Mouse (Mus musculus) hindbrain, embryonic 14.5 days (tissue): ENCODE measurements around the gene Nxpe3. TPM values are rescaled to one million over a fixed set of nuclear protein-coding genes. Genes with fewer than 3 reads are reported as not detected.

Experiments
- ATAC-seq: fragments of 200-750 bp; cut with Nextera tagmentation; 2 replicates; pipeline ENCODE4 v1.8.0; 2017; ENCODE audit warnings: moderate number of reproducible peaks, mild to moderate bottlenecking, moderate TSS enrichment, moderate library complexity; ENCODE audit not compliant: low FRiP score
- DNase-seq: peaks from one replicate; pipeline ENCODE4 v3.0.0-alpha.2; 2015; ENCODE audit warnings: low spot score
- H3K27ac ChIP-seq: fragments of 300-500 bp; sonication (generic); 2 replicates; pipeline ENCODE4 v1.5.1; 2014; ENCODE audit warnings: mild to moderate bottlenecking, moderate library complexity
- H3K27me3 ChIP-seq: fragments of 300-500 bp; sonication (generic); 2 replicates; pipeline ENCODE4 v1.6.1; 2014; ENCODE audit warnings: mild to moderate bottlenecking, low read length, mixed read lengths; ENCODE audit not compliant: control insufficient read depth, insufficient read depth
- H3K36me3 ChIP-seq: fragments of 300-500 bp; sonication (generic); replicated peaks from 2 replicates; pipeline ENCODE4 v1.6.1; 2014; ENCODE audit not compliant: control insufficient read depth, insufficient read depth
- H3K4me1 ChIP-seq: fragments of 300-500 bp; sonication (generic); replicated peaks from 2 replicates; pipeline ENCODE4 v1.6.1; 2014; ENCODE audit warnings: antibody characterized with exemption, low read length, mixed read lengths; ENCODE audit not compliant: control insufficient read depth, insufficient read depth
- H3K4me2 ChIP-seq: fragments of 300-500 bp; sonication (generic); replicated peaks from 2 replicates; pipeline ENCODE4 v1.6.1; 2014; ENCODE audit warnings: mild to moderate bottlenecking, moderate library complexity
- H3K4me3 ChIP-seq: fragments of 300-500 bp; sonication (generic); replicated peaks from 2 replicates; pipeline ENCODE4 v1.5.1; 2014; ENCODE audit warnings: mild to moderate bottlenecking, low read length
- H3K9ac ChIP-seq: fragments of 300-500 bp; sonication (generic); 2 replicates; pipeline ENCODE4 v1.6.1; 2014
- H3K9me3 ChIP-seq: fragments of 300-500 bp; sonication (generic); 2 replicates; pipeline ENCODE4 v1.6.1; 2016; ENCODE audit warnings: low read length; ENCODE audit not compliant: control insufficient read depth
- WGBS: fragments of 180-500 bp; shearing (Covaris S2); extraction: QIAGEN DNeasy Blood & Tissue Kit; methylation state at CpG from one replicate; pipeline ENCODE4 v1.1.7; 2014; 5-methylcytosine and 5-hydroxymethylcytosine counted together
- polyA plus RNA-seq: library from polyadenylated mRNA; unstranded; fragments of >200 nt; fragmentation: Nextera tagmentation; extraction: Ambion mirVana; gene quantifications from 2 replicates; pipeline ENCODE4 v1.2.1, GENCODE M21; 2014

Nxpe3 gene
- polyA plus RNA-seq, 1 experiment from 2014 or later, result 1.3 TPM

GRCm38 (mm10) chr16:55819186-55819861 lies 75.8 kb downstream of the Nxpe3 start:
- no peak overlapping the region for H3K27ac ChIP-seq
- H3K4me3 ChIP-seq, result no peak overlapping the region
- ATAC-seq (no peak), DNase-seq (no peak)
- H3K9ac ChIP-seq, result no peak overlapping the region
- 60% methylated on average over 15 of the region's 15 CpGs for WGBS
- peaks cover 5% of the 10 kb centered on the region; the same call in 1 of the 2 replicates for H3K27me3 ChIP-seq
- peaks cover 36% of the 10 kb centered on the region for H3K36me3 ChIP-seq
- H3K4me1 ChIP-seq, result 0 out of 2 replicates have a peak, but pooled peaks cover 9% of the 10 kb centered on the region
- peak overlapping the region; percentile 91 for H3K4me2 ChIP-seq
- 0 out of 2 replicates have a peak, but pooled peaks cover 8% of the 10 kb centered on the region for H3K9me3 ChIP-seq

- Histone ChIP-seq H3K9ac (no peak overlapping the region), H3K36me3 (peaks cover 49% of the 10 kb centered on the region), H3K4me2 (no peak overlapping the region), H3K9me3 (0 out of 2 replicates have a peak, but pooled peaks cover 8% of the 10 kb centered on the region), H3K4me3 (no peak overlapping the region), H3K27ac (no peak overlapping the region), H3K4me1 (0 out of 2 replicates have a peak, but pooled peaks cover 9% of the 10 kb centered on the region), H3K27me3 (peaks cover 5% of the 10 kb centered on the region; the same call in 1 of the 2 replicates)
- WGBS, result 95% methylated on average over 28 of the region's 28 CpGs
- no peak for DNase-seq
- ATAC-seq, result no peak
Observed at GRCm38 (mm10) chr16:55817717-55818515, 77.2 kb downstream of the Nxpe3 start.

GRCm38 (mm10) chr16:55816202-55816941 lies 78.7 kb downstream of the Nxpe3 start:
- 0 out of 2 replicates have a peak, but pooled peaks cover 9% of the 10 kb centered on the region for H3K4me1 ChIP-seq
- no peak for DNase-seq
- H3K9me3 ChIP-seq, result 0 out of 2 replicates have a peak, but pooled peaks cover 8% of the 10 kb centered on the region
- H3K36me3 ChIP-seq, result peaks cover 61% of the 10 kb centered on the region
- H3K4me2 ChIP-seq, result no peak overlapping the region
- 95% methylated on average over 13 of the region's 13 CpGs for WGBS
- no peak overlapping the region for H3K27ac ChIP-seq
- H3K4me3 ChIP-seq, result no peak overlapping the region
- 0 out of 2 replicates have a peak, but pooled peaks cover 5% of the 10 kb centered on the region for H3K27me3 ChIP-seq
- H3K9ac ChIP-seq, result no peak overlapping the region
- no peak for ATAC-seq

- DNase-seq, result no peak
- H3K9ac ChIP-seq, result no peak overlapping the region
- 0 out of 2 replicates have a peak, but pooled peaks cover 1% of the 10 kb centered on the region for H3K4me1 ChIP-seq
- ATAC-seq, result no peak
- peaks cover 61% of the 10 kb centered on the region for H3K36me3 ChIP-seq
- H3K27me3 ChIP-seq, result 0 out of 2 replicates have a peak, but pooled peaks cover 5% of the 10 kb centered on the region
- 86% methylated on average over 14 of the region's 14 CpGs for WGBS
- H3K27ac ChIP-seq, result no peak overlapping the region
- H3K4me3 ChIP-seq, result no peak overlapping the region
- H3K9me3 ChIP-seq, result 0 out of 2 replicates have a peak, but pooled peaks cover 8% of the 10 kb centered on the region
- no peak overlapping the region for H3K4me2 ChIP-seq
Observed at GRCm38 (mm10) chr16:55815466-55815865, 79.6 kb downstream of the Nxpe3 start.

GRCm38 (mm10) chr16:55814686-55815085 lies 80.4 kb downstream of the Nxpe3 start:
- H3K27ac ChIP-seq, result no peak overlapping the region
- H3K27me3 ChIP-seq, result no peaks in the 10 kb centered on the region
- H3K4me2 ChIP-seq, result no peak overlapping the region
- DNase-seq, result no peak
- peaks cover 61% of the 10 kb centered on the region for H3K36me3 ChIP-seq
- H3K9me3 ChIP-seq, result 0 out of 2 replicates have a peak, but pooled peaks cover 8% of the 10 kb centered on the region
- H3K4me3 ChIP-seq, result no peak overlapping the region
- ATAC-seq, result no peak
- H3K4me1 ChIP-seq, result no peaks in the 10 kb centered on the region
- H3K9ac ChIP-seq, result no peak overlapping the region
- 96% methylated on average over 6 of the region's 6 CpGs for WGBS

GRCm38 (mm10) chr16:55813916-55814315 lies 81.2 kb downstream of the Nxpe3 start:
- 0 out of 2 replicates have a peak, but pooled peaks cover 8% of the 10 kb centered on the region for H3K9me3 ChIP-seq
- no peaks in the 10 kb centered on the region for H3K27me3 ChIP-seq
- DNase-seq (no peak), ATAC-seq (no peak)
- H3K4me2 ChIP-seq, result no peak overlapping the region
- peaks cover 61% of the 10 kb centered on the region for H3K36me3 ChIP-seq
- H3K9ac ChIP-seq, result no peak overlapping the region
- H3K4me1 ChIP-seq, result no peaks in the 10 kb centered on the region
- H3K27ac ChIP-seq, result no peak overlapping the region
- H3K4me3 ChIP-seq, result no peak overlapping the region
- 85% methylated on average over 15 of the region's 15 CpGs for WGBS

- no peak overlapping the region for H3K27ac ChIP-seq
- 92% methylated on average over 6 of the region's 6 CpGs for WGBS
Observed at GRCm38 (mm10) chr16:55811792-55812191, 83.3 kb downstream of the Nxpe3 start.

GRCm38 (mm10) chr16:55809779-55810514 lies 85.1 kb downstream of the Nxpe3 start:
- no peaks in the 10 kb centered on the region for H3K27me3 ChIP-seq
- no peak overlapping the region for H3K4me2 ChIP-seq
- no peak overlapping the region for H3K4me3 ChIP-seq
- no peaks in the 10 kb centered on the region for H3K4me1 ChIP-seq
- H3K36me3 ChIP-seq, result peaks cover 32% of the 10 kb centered on the region
- no peaks in the 10 kb centered on the region for H3K9me3 ChIP-seq
- H3K9ac ChIP-seq, result no peak overlapping the region
- ATAC-seq (no peak), DNase-seq (no peak)
- H3K27ac ChIP-seq, result no peak overlapping the region
- WGBS, result 96% methylated on average over 9 of the region's 9 CpGs

More at GRCm38 (mm10) chr16:55811792-55812191, 83.3 kb downstream of the Nxpe3 start:
- no peaks in the 10 kb centered on the region for H3K27me3 ChIP-seq
- no peak overlapping the region for H3K4me3 ChIP-seq
- no peaks in the 10 kb centered on the region for H3K4me1 ChIP-seq
- ATAC-seq (no peak), DNase-seq (no peak)
- no peak overlapping the region for H3K9ac ChIP-seq
- H3K36me3 ChIP-seq, result peaks cover 48% of the 10 kb centered on the region
- 0 out of 2 replicates have a peak, but pooled peaks cover 8% of the 10 kb centered on the region for H3K9me3 ChIP-seq
- H3K4me2 ChIP-seq, result no peak overlapping the region
